Mouse (Mus musculus): Measurements from ENCODE around the gene Sgsm2.

GRCm38 (mm10) chr11:74896901-74897677 is at the start of gene Sgsm2:
- 0 out of 2 replicates have a peak, but pooled peaks have one; percentile 5 for TF ChIP-seq POLR2A (IDR thresholded peaks at IDR 0.05; ENCODE audit: borderline replicate concordance, insufficient read depth, low read length)
- no peak for TF ChIP-seq CTCF (IDR thresholded peaks at IDR 0.05; ENCODE audit: borderline replicate concordance, insufficient read depth, low read depth, low read length)
